In the genomic region with DNA sequence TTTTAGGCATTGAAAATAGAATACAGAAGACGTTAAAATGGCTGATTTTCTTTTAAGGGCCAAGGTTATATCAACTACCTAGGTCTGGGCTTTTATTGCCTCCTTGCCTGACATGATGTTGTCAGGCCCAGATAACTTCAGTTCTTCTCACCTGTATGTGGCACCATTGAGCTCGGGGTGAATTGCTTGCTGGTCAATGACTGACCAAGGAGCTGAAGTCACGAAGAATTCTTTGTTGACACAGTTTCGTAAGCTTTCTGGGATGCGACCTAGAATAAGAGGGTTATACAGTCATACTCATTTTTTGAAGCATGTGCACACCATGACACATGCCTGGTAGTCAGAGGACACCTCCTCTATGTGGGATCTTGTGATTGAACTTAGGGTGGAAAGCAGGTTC, we compare ENCODE assay signal across 19 mouse cellular contexts.
"Had no signal": no experiment of that assay in that cellular context is flagged by ENCODE, and none has a peak within 500 bp of the region (broad histone marks: within the 10 kb centered on the region; RNA-seq: fewer than 3 reads in every experiment).

No protein-coding gene starts in this region.

- DNase-seq: kidney, adult 2 months; kidney, postnatal 10 days; kidney, postnatal 36 days; layer of hippocampus, postnatal 36 days; lung, embryonic 14.5 days; lung, postnatal 10 days; thymus, adult 2 months; thymus, postnatal 14 days; thymus, postnatal 4 days had no signal

- H3K4me3 ChIP-seq: kidney, embryonic 15.5 days; left cerebral cortex, adult 2 months; limb, embryonic 13.5 days; liver, embryonic 12.5 days; liver, embryonic 15.5 days; midbrain, embryonic 10.5 days; midbrain, embryonic 13.5 days; myocyte; neural tube, embryonic 13.5 days had no signal

- H3K27me3 ChIP-seq: kidney, embryonic 15.5 days; limb, embryonic 13.5 days; liver, embryonic 12.5 days; liver, embryonic 15.5 days; midbrain, embryonic 13.5 days; neural tube, embryonic 13.5 days had no signal

- H3K4me1 ChIP-seq: kidney, embryonic 15.5 days; limb, embryonic 13.5 days; liver, embryonic 12.5 days; liver, embryonic 15.5 days; midbrain, embryonic 10.5 days had no signal

- H3K27ac ChIP-seq: kidney, embryonic 15.5 days; left cerebral cortex, adult 2 months; limb, embryonic 13.5 days; liver, embryonic 12.5 days; liver, embryonic 15.5 days; macrophage; midbrain, embryonic 10.5 days; midbrain, embryonic 13.5 days; neural tube, embryonic 13.5 days had no signal

- H3K9ac ChIP-seq: kidney, embryonic 15.5 days; limb, embryonic 13.5 days; liver, embryonic 12.5 days; liver, embryonic 15.5 days; lung, embryonic 14.5 days; midbrain, embryonic 13.5 days; neural tube, embryonic 13.5 days had no signal
